Mouse (Mus musculus) forebrain, embryonic 11.5 days (tissue): Measurements from ENCODE around the gene Slc23a3. TPM values are rescaled to one million over a fixed set of nuclear protein-coding genes. Genes with fewer than 3 reads are reported as not detected.

Experiments
- ATAC-seq: fragments of 200-750 bp; cut with Nextera tagmentation; replicated peaks from 2 replicates; pipeline ENCODE4 v1.8.0; 2017; ENCODE audit warnings: moderate TSS enrichment; ENCODE audit not compliant: low FRiP score
- DNase-seq: peaks from one replicate; pipeline ENCODE4 v3.0.0-alpha.2; 2017; ENCODE audit warnings: low spot score
- H3K27ac ChIP-seq: fragments of 300-500 bp; sonication (generic); 2 replicates; pipeline ENCODE4 v1.5.1; 2014; ENCODE audit warnings: low read depth, low read length
- H3K27me3 ChIP-seq: fragments of 300-500 bp; sonication (generic); 2 replicates; pipeline ENCODE4 v1.6.1; 2014; ENCODE audit warnings: mild to moderate bottlenecking, low read length, mixed read lengths; ENCODE audit not compliant: control insufficient read depth, insufficient read depth
- H3K36me3 ChIP-seq: fragments of 300-500 bp; sonication (generic); 2 replicates; pipeline ENCODE4 v1.6.1; 2014; ENCODE audit warnings: mild to moderate bottlenecking, low read length, moderate library complexity, mixed read lengths; ENCODE audit not compliant: control insufficient read depth, insufficient read depth
- H3K4me1 ChIP-seq: fragments of 300-500 bp; sonication (generic); replicated peaks from 2 replicates; pipeline ENCODE4 v1.6.1; 2014; ENCODE audit warnings: low read length, mixed read lengths; ENCODE audit not compliant: control insufficient read depth, insufficient read depth
- H3K4me2 ChIP-seq: fragments of 300-500 bp; sonication (generic); 2 replicates; pipeline ENCODE4 v1.6.1; 2014; ENCODE audit warnings: low read depth, mild to moderate bottlenecking, low read length, moderate library complexity, mixed read lengths; ENCODE audit not compliant: severe bottlenecking
- H3K4me3 ChIP-seq: fragments of 300-500 bp; sonication (generic); 2 replicates; pipeline ENCODE4 v1.5.1; 2014; ENCODE audit warnings: low read depth, low read length
- H3K9ac ChIP-seq: fragments of 300-500 bp; sonication (generic); 2 replicates; pipeline ENCODE4 v1.6.1; 2014; ENCODE audit warnings: low read length
- H3K9me3 ChIP-seq: fragments of 300-500 bp; sonication (generic); 2 replicates; pipeline ENCODE4 v1.6.1; 2016; ENCODE audit warnings: low read length, mixed read lengths; ENCODE audit not compliant: control insufficient read depth
- WGBS: fragments of 180-500 bp; shearing (Covaris S2); extraction: QIAGEN DNeasy Blood & Tissue Kit; methylation state at CpG from one replicate; pipeline ENCODE4 v1.1.7; 2014; 5-methylcytosine and 5-hydroxymethylcytosine counted together
- polyA plus RNA-seq: library from polyadenylated mRNA; unstranded; fragments of >200 nt; fragmentation: Nextera tagmentation; extraction: Ambion mirVana; gene quantifications from 2 replicates; pipeline ENCODE4 v1.2.1, GENCODE M21; 2014

Gene Slc23a3
- 0.15 TPM in 1 of 2 replicates, not detected in the other for polyA plus RNA-seq

DNA sequence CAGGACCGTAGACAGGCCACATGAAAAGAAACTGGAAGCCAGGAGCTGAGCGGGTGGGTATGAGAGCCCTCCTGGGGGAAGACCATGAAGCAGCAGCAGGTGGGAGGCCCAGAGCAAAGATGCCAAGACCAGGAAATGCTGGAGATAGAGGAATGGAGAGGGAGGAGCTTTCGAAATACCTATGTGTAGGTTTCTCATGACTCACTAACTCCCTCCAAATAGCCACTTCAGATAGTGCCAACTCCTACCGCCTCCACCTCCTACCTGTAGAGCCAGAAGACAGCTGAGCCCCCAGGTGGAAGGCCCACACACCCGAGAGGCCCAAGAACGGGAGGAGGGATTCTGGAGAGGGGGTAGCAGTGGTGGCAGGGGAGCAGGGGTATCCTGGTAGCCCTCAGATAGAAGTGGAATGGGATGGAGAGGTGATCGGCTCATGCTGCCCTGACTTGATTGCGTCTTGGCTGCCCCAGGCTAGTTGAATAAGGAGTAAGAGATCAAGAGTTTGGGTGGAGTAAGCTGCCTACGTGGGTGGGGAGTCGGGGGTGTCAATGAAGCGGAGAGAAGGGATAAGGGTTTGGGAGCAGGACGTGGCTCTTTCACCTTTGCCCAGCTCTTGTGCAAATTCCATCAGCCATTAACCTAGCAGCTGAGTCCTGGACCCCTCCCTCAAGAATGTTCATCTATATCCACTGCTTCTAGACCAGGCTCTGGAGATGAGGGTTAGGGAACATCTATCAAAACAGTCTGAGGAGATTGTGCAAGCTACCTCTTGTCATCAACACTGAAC, at the start of gene Slc23a3:
Gene Slc23a3, minus strand, starts transcription at position 470 of the 787 bp plus-strand sequence.
- Histone ChIP-seq H3K27me3 (no peaks in the 10 kb centered on the region), H3K36me3 (no peaks in the 10 kb centered on the region; the same call in 1 of the 2 replicates), H3K27ac (no peak within 1 kb of the TSS), H3K9ac (no peak within 1 kb of the TSS), H3K4me1 (no peaks in the 10 kb centered on the region), H3K4me2 (no peak within 1 kb of the TSS), H3K4me3 (no peak within 1 kb of the TSS), H3K9me3 (no peaks in the 10 kb centered on the region)
- 67% methylated on average over 12 of the region's 12 CpGs for WGBS
- ATAC-seq (no peak), DNase-seq (no peak)

DNA sequence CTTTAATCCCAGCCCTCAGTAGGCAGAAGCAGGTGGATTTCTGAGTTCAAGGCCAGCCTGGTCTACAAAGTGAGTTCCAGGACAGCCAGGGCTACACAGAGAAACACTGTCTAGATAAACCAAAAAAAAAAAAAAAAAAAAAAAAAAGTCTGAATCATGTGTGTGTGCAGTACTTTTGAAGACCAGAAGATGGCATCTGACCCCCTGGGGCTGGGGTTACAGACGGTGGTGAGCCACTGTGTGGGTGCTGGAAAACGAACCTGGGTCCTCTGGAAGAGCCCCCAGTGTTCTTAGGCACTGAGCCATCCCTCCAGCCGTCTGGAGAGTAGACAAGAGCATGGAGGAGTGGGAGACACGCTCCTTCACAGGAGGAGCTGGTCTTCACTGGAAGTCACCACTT, 48.5 kb upstream of the Slc23a3 start:
- H3K4me3 ChIP-seq, result no peak overlapping the region
- no peak overlapping the region for H3K27ac ChIP-seq
- WGBS, result 79% methylated on average over 4 of the region's 4 CpGs
- H3K9me3 ChIP-seq, result no peaks in the 10 kb centered on the region
- no peak for ATAC-seq
- no peak overlapping the region for H3K4me2 ChIP-seq
- no peak overlapping the region for H3K9ac ChIP-seq
- H3K27me3 ChIP-seq, result no peaks in the 10 kb centered on the region
- no peaks in the 10 kb centered on the region; the same call in 1 of the 2 replicates for H3K36me3 ChIP-seq
- DNase-seq, result no peak
- H3K4me1 ChIP-seq, result peaks cover 8% of the 10 kb centered on the region; the same call in 1 of the 2 replicates

DNA sequence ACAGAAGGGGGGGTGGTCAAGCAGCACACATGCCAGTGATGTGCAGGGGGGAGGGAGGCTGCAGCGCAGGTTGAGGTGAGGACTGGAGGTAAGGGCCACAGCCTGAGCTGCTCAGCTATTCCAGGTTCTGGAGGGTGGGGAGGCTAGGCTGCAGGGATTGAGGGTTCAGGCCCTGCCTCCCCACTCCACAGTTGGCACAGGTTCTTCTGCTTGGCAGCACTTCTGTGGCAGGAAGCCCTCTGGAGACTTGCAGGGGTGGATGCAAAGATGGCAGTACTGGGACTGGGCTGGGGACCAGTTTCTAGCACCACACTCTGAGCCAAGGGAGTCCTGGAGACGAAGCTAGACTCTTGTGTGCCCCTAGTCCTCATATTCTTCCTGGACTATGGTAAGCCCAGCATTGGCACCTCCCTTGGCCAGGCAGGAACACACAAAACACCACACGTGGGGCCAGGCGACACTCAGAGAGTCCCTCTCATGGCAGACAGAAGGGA, 47.7 kb upstream of the Slc23a3 start:
- WGBS, result 86% methylated on average over 4 of the region's 4 CpGs
- no peak overlapping the region for H3K4me3 ChIP-seq
- H3K9ac ChIP-seq, result no peak overlapping the region
- no peaks in the 10 kb centered on the region; the same call in 1 of the 2 replicates for H3K36me3 ChIP-seq
- no peak overlapping the region for H3K4me2 ChIP-seq
- no peaks in the 10 kb centered on the region for H3K27me3 ChIP-seq
- H3K4me1 ChIP-seq, result peaks cover 8% of the 10 kb centered on the region; the same call in 1 of the 2 replicates
- H3K27ac ChIP-seq, result no peak overlapping the region
- DNase-seq, result no peak
- H3K9me3 ChIP-seq, result no peaks in the 10 kb centered on the region
- no peak for ATAC-seq

DNA sequence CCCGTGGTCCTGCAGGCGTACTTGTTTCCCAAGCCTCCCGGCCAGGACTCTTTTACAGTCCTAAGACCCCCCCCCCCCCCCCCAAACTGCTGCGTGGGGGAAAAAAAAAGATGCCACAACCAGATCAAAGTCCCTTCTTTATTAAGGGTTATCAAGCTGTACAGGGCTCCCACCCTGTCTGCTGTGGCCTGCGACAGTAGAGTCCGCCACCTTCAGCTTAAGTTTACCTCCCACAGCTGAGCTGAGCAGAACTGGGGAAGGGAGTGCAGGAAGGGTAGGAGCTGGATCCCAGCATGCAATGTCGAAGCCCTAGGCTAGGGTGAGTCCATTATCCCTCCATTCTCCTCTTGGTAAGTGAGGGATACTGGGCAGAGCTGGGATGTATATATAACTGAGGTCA, 47.1 kb upstream of the Slc23a3 start:
- Histone ChIP-seq H3K27ac (no peak overlapping the region), H3K36me3 (no peaks in the 10 kb centered on the region; the same call in 1 of the 2 replicates)

DNA sequence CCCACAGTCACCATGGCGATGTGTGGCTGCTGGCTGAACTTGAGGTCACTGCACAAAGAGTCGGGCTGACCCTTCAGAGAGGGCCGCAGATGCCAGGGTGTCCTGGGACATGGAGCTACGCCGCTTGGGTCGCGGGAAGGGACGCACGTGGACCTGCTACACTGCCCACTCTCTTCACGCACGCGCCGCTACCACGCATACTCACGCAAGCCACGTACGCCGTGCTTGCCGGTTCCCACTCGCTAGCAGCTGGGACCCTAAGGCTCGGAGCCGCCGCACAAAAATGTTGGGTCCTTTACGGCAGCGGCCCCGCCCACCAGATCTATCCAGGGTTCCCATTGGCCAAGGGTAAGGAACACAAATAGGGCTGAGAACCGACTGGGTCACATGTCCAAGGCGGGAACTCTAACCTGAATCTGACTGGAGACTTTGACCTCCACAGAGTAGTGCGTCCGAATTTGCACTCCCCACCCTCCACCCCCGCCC, 46.5 kb upstream of the Slc23a3 start, which contains the start of gene Abcb6:
Gene Abcb6, minus strand, starts transcription at position 288 of the 486 bp plus-strand sequence.
- peak within 1 kb of the TSS; percentile 56 for H3K4me3 ChIP-seq
- ATAC-seq (peak; percentile 92), DNase-seq (peak; percentile 92)
- H3K36me3 ChIP-seq, result no peaks in the 10 kb centered on the region; the same call in 1 of the 2 replicates
- WGBS, result under 1% methylated on average over 31 of the region's 31 CpGs
- peak within 1 kb of the TSS; percentile 12; the same call in 1 of the 2 replicates for H3K27ac ChIP-seq
- peak within 1 kb of the TSS; percentile 68 for H3K9ac ChIP-seq
- no peaks in the 10 kb centered on the region for H3K9me3 ChIP-seq
- peak within 1 kb of the TSS; percentile 98 for H3K4me2 ChIP-seq
- H3K4me1 ChIP-seq, result peaks cover 8% of the 10 kb centered on the region; the same call in 1 of the 2 replicates
- H3K27me3 ChIP-seq, result no peaks in the 10 kb centered on the region

More for the DNA sequence above, 47.1 kb upstream of the Slc23a3 start:
- H3K4me3 ChIP-seq, result peak overlapping the region; percentile 56; the same call in 1 of the 2 replicates
- 35% methylated on average over 7 of the region's 7 CpGs for WGBS
- no peaks in the 10 kb centered on the region for H3K9me3 ChIP-seq
- peak overlapping the region; percentile 98 for H3K4me2 ChIP-seq
- DNase-seq (no peak), ATAC-seq (no peak)
- peaks cover 8% of the 10 kb centered on the region; the same call in 1 of the 2 replicates for H3K4me1 ChIP-seq
- H3K27me3 ChIP-seq, result no peaks in the 10 kb centered on the region
- peak overlapping the region; percentile 12; the same call in 1 of the 2 replicates for H3K9ac ChIP-seq

DNA sequence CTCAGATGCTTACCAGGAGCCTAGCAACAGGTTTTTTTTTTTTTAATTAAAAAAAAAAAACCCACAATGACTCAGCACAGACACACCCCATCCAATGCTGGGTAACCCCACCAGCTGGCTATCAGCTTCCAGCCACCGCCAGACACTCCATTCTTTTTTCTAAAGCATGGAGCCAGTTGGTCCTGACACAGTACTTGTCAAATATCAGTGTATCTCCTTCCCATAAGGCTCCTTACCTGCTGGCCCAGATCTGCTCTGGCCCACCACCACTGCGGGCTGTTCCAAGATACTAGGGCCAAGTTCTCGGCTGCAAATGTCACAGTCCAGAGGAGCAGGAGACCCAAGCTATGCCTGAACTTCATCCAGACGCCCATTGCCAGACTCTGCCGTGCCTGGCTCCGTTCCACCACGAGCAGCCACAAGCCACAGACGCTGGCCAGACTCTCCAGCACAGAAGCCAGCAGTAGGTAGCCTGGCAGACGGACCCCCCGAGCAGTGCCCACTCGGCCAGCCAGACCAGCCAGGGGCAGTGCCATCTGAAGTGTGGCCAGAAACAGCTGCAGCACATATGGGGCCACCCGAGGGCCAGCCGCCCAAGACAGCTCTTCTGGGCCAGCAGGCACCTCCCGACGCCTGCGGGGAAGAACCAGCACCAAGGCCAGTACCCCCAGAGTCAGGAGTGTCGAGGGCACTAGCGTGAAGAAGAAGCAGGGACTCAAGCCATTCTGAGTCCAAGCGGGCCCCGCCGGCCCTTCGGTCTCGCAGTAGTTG, 45.8 kb upstream of the Slc23a3 start:
- Histone ChIP-seq H3K4me2 (peak overlapping the region; percentile 98), H3K27me3 (no peaks in the 10 kb centered on the region)

DNA sequence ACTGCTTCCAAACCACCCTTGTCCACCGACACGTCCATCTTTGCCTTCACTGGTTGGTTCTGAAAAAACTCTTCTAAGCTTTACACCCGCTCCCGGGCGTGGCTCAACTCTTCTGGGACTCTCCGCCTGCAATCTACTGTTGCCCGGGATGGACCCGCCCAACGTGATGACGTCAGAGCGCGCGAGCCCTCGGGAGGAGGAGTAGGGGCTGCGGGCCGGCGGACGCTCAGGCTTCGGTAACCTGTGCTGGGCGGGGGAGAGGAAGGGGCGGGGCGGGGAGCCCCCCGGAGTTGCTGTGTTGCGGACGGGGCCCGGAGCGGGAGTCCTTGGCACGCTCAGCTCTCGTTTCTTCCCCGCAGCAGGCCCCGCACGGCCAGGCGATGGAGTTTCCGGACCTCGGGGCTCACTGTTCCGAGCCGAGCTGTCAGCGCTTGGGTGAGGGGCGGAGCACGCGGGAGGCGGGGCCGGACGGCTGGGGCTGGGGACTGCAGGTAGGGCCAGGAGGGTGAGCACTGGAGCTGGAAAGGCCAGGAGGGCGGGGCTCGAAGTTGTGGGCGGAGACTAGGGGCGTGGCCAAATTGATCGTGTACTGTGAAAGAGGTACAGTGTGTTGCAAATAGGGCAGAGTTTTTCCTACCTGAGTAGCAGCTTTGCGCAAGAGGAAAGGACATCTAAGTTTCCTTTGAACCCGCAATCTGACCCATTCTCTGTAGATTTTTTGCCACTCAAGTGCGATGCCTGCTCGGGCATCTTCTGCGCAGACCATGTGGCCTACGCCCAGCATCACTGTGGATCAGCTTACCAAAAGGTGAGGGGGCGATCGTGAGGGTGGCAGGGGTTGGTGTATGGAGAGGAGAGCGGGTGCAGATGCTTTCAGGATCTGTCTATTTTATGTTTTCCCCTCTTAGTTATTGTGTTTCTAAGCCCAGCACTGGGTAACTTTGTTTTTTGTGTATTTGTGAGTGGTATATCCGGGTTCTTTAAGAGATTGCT, 35.1 kb upstream of the Slc23a3 start, which contains the start of gene Zfand2b:
Gene Zfand2b, plus strand, starts transcription at position 175 of the 993 bp plus-strand sequence.
- peak within 1 kb of the TSS; percentile 71 for H3K4me3 ChIP-seq
- no peaks in the 10 kb centered on the region for H3K27me3 ChIP-seq
- DNase-seq (peak; percentile 99), ATAC-seq (peak; percentile 97)
- H3K9me3 ChIP-seq, result no peaks in the 10 kb centered on the region
- H3K4me2 ChIP-seq, result peak within 1 kb of the TSS; percentile 53
- H3K9ac ChIP-seq, result peak within 1 kb of the TSS; percentile 67
- H3K4me1 ChIP-seq, result no peaks in the 10 kb centered on the region; the same call in 1 of the 2 replicates
- WGBS, result under 1% methylated on average over 54 of the region's 59 CpGs
- peak within 1 kb of the TSS; percentile 77; the same call in 1 of the 2 replicates for H3K27ac ChIP-seq
- H3K36me3 ChIP-seq, result peaks cover 3% of the 10 kb centered on the region; the same call in 1 of the 2 replicates

More for the DNA sequence above, 45.8 kb upstream of the Slc23a3 start:
- Histone ChIP-seq H3K36me3 (no peaks in the 10 kb centered on the region; the same call in 1 of the 2 replicates), H3K9me3 (no peaks in the 10 kb centered on the region), H3K4me1 (peaks cover 8% of the 10 kb centered on the region; the same call in 1 of the 2 replicates), H3K27ac (peak overlapping the region; percentile 12; the same call in 1 of the 2 replicates), H3K4me3 (peak overlapping the region; percentile 56), H3K9ac (peak overlapping the region; percentile 68)
- ATAC-seq (no peak; the same call in none of the 2 replicates), DNase-seq (no peak)
- WGBS, result 14% methylated on average over 23 of the region's 23 CpGs
